Mouse (Mus musculus) frontal cortex, postnatal 14 days (tissue): ENCODE measurements at regions not wholly inside any gene's neighbourhood (a gene's known extent, or its start where the extent isn't known, plus 50 kb on each side); places are given as distances from the start of the nearest gene placed in this dataset.
"Not testable (repeated sequence)": the region's sequence is repeated elsewhere in the genome, so short reads cannot be mapped to it uniquely, and the experiment has no call there.

Source experiments
- DNase-seq, 2 experiments: peaks; one replicate each; pipeline ENCODE4 v3.0.0; 2022; ENCODE audit warnings: low spot score in 2 of 2

DNA sequence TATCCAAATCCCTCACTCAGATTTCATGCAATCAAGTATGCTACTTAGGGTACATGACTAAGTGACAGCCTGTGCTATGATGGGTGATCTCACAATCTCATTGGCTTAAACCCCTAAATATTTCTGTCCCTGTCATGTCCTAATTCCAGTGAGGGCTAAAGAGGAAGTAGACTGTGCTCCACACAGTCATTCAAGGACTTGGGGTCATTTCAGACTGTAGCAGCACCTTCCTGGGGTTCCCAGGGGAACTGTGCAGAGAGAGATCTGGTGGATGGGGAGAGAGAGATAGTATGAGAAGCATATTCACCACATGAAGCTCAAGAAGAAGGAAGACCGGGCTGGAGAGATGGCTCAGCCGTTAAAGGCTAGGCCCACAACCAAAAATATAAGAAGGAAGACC lies 100.7 kb downstream of the H2al2a start:
- no peak for DNase-seq

DNA sequence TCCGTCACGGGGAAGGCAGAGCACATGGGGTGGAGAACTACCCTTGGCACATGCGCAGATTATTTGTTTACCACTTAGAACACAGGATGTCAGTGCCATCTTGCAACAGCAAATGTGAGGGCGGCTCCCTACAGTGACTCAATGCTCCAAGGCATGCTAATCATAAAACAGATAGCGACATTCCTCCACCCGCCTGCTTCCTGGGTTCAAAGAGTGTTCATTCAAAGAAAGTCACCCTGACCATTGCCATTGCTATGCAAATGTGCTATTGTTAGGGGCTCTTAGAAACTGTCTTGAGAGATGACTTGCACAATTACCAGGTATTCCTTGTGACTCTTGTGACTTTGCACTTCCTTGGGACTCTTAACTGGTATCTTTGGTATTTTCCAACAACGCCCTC lies 104.1 kb downstream of the H2al2a start:
- DNase-seq = not testable (repeated sequence)

DNA sequence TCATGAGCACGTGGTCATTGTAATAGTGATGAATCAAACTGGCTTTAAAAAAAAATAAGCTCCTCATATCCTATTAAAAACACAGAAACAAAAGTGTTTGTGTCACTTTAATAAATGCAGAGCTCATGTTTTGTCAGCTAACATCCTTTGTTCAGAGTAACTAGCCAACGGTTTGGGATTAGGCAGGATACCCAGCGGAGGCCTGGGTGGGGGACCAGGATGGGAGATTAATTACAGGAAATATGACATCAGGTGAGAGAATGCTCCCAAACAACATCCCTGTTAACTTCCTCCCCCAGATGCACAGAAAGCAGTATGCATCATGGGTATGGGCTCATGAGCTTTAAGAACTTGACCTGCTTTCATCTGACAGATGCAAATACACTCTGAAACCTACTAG lies 109.1 kb downstream of the H2al2a start:
- DNase-seq = no peak

DNA sequence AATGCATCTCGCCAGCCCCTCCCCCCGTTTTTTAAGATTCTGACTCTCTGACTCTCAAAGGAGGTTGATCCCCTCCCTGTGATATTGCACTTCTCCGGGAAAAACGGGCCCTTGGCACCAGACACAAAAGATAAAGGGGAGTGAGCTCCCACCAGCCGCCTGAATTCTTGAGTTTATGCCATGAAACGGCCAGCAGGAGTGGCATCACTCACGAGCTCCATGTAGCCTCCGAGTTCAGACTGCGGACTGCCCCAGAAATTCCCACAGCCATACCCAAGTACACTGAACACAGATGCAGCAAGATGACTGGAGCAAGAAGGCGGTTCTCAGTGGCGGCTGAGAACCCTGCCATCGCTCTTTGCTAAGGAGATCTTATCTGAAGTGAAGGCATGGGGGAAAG lies 114.4 kb downstream of the H2al2a start:
- no peak for DNase-seq

DNA sequence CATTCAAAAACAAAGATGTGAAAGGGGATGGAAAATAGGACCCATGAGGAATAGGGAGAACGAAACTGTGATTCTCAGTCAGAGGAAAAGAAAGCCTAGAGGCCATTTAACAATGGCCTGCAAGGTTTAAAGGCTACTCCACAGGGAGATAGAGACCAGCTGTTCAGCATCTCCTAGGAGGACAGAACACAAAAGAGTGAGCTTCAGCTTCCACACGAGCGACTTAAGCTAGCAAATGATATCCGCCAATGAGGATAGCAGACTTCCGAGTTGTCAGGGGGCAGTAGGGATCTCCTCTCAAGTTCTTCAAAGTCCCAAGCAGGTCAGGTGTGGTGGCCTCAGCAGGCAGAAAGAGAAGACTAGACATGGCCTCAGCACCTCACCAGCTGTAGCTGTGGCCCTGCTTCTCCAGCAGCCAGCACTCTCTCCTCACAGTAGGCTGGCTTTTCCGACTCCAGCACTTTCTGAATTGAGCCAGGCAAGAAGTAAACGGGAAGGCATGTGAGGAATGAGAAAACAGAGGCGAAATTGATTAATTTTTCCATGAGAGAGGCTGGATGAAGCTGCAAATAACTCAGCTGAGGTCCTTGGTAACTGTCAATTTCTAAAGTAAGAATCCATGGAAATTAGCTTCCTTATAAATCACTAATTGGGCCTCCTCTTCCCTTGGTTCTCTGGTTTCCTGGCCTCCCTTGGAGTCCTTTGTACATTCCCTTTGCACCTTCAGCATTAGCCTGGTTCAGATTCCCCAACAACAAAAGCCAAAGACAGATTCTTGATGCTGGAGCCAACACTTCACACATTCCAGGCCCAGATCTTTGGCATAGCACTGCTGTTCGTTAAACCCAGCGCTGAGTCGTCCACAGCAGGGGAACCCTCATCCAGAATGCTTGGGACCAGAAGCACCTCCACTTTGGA lies 115.7 kb downstream of the H2al2a start:
- no peak for DNase-seq

DNA sequence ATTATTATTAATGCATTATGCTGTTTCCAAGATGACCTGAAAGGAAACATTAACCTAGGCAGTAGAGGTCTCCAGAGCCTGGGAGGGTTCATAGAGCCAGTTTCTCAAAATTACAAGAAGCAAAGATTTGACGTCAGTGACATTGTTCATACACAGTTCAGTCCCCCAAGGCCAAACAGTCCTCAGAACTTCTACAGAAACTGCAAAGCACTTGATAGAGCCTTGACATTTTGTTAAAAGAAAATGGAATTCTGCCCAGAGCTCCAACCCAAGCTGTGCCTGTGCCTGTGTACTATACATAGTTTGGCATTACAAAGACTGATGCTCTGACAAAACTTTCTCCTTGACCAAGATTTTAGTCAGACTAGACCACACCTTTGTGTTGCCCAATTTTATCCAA lies 118.9 kb downstream of the H2al2a start:
- no peak for DNase-seq

DNA sequence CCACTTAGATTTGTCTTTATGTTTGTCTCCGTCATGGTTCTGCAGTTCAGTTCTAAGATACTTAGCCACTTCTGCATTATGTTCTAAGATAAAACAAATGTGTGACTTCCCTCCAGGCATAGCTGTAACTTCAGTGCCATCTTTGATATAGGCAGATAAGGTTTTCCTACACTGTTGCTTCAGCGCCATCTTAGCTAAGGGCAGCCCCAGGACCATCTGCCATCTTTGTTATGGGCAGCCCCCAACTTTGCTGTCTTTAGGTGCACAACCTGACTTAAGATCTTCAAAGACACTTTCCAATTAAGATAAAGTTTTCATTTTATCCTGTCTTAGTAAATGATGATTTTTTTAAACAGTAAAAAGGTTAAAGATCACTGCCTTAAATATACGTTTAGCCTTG lies 119.8 kb downstream of the H2al2a start:
- no peak for DNase-seq

DNA sequence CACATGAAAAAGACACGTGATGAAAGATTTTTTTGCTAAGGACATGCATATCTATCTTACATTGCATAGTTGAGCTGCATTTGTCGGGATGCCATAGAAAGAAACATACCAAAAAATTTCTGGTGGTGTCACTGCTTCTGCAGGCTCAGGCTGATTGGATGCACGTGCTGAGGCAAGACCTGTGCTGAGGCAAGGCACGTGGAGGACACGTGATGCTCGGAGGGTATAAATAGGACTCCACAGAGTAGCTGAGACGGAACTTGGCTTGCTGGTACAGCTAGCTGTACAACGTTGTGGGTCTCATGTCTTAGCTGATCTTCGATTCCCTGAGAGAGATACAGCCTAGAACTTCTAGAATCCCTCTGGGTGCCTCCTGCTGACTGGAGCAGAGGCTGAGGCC lies 120.6 kb downstream of the H2al2a start:
- DNase-seq = no peak

DNA sequence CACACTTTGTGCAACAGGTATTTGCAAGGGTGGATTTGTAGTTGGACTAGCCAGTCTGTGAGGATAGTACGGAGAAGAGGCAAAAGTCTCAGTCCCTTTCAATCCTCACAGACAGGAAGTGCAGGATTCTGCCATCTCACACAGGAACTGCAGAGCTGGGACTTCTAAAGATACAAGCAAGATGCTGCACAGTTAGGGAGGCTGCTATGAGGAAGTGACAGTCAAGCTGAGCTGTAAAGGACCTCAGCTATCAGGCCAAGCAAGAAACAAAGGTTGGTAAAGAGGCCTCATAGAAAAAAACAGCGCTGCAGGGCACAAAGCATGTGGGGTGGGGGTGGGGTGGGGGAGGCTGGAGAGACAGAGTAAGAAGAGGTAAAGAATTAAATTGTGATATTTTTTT lies 126.2 kb downstream of the H2al2a start:
- DNase-seq = no peak

DNA sequence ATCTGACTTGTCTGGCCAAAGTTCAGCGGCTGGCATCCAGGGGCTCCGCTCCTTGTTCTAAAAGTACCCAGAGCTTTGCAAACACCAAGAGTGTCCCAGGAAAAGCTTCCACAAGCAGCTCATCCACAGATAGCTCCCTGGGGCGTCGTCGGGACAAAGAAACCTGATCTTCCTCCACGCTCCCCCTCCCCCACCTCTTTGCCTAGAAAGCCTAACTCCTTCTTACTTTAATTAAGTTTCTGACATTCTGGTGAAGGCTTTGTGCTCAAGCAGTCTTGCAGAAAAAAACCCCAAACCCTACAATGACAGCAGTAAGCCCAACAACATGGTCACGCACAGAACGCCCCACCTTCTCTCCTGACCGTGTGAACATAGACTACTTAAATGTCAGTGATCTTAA lies 128.6 kb downstream of the H2al2a start:
- DNase-seq = no peak

DNA sequence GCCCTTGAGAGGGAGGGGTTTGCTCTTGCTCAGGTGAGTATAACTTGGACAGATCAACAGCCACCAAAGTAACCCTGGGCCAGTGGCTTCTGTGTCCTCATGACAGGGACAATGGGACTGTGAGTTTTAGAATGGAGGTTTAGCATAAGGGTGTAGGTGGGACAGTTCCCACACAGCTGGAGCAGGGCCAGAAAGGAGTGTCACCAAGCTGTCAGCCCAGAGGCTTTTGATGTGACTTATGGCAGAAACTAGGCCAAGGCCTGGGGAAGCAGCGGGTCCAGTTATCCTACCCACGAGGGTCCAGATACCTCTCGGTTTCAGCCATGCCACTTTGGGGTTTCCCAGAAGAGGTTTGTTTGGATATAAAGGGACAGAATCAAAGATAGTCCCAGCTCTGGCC lies 129.4 kb downstream of the H2al2a start:
- no peak for DNase-seq

DNA sequence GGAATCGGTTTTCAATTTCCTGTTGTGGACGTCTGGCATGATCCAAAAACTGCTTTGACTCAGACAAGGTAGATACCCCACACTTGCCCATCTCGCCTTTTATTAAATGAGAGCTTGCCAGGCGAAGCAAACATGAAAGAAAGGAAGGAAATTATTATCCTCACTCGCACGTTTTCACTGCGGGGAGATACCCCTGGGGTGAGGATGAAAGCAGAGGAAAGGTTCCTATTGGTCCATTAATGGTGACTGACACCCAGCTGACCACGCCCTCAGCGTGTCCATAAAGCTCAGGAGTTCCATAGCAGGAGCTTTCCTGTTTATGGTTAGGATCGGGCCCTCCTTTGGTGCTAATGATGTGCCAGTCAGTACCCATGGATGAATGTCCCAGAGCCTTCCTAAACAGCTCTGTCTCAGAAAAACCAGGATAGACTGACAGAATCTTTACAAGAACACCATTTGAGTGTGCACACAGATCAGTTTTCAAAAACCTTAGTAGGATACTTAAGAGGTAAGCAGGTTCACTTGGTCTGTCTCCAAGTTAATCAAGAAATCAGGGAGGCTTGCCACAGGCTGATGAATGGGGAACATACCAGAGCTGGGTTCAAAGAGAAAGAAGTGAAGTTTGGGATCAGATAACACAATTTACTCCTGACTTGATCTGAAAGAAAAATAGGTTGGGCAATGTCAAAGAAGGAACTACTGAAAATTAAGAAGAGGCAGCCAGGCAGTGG lies 130.7 kb upstream of the Nebl start:
- no peak for DNase-seq

DNA sequence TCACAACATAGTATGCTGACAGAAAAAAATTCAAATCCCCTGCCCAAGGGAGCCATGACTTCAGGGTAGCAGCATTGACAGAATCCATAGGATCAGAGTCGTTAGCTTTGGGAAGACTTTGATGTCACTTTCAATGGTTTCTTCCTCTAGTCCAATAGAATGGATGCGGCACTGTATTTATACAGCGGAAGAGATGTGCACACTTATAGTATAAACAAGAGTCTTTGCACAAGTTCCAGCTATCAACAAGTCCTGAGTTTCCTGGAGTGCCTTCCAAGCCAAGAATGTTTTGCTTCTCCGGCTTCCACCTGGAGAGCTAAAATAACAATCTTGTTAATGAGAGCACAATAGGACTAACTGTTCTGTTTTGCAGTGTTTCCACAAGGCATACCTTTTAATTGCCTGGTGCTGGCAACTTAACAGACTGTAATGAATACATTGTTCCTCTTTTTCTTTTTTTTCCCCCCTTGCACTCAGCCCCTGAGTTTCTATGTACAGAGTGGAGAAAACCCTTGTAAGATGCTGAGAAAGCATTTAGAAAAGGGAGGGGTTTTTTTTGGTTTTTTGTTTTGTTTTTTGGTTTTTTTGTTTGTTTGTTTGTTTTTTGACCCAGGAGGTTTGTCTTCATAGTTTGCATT lies 129.8 kb upstream of the Nebl start:
- no peak for DNase-seq

DNA sequence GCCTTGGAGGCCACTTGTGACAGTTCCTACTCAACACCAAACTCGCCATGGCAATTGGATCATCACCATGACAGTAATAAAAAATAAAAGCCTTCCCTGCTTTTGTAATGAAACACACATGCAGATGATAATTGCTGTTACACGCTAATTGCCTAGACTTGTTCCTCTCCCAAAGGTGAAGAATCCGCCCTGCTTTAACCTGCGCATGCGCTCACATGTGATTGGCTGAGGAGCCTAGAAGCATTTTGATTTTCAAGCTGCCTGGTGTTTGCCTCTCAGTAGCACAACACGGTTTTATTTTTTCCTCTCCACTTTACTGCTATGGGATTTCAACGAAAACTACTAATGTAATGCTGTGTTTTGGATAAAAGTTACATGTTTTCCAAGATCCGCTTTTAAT lies 128.0 kb upstream of the Nebl start:
- DNase-seq = no peak

DNA sequence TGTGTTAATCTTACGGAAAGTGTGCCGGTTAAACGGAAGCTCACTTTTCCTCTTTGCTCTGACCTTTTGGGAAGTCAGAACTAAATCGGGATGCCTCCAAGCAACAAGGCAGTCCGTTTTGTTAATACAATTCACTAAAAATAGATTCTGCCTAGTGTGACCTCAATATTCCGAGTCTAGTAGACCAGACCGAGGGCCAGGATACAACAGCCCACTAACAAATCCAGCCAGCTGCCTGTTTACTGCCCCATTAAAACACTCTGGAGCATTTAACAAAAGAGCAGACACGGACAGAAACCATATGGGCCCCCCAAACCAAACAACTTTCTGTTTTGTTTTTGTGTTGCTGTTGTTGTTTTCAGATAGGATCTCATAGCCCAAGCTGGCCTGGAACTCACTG lies 127.1 kb upstream of the Nebl start:
- DNase-seq = no peak

DNA sequence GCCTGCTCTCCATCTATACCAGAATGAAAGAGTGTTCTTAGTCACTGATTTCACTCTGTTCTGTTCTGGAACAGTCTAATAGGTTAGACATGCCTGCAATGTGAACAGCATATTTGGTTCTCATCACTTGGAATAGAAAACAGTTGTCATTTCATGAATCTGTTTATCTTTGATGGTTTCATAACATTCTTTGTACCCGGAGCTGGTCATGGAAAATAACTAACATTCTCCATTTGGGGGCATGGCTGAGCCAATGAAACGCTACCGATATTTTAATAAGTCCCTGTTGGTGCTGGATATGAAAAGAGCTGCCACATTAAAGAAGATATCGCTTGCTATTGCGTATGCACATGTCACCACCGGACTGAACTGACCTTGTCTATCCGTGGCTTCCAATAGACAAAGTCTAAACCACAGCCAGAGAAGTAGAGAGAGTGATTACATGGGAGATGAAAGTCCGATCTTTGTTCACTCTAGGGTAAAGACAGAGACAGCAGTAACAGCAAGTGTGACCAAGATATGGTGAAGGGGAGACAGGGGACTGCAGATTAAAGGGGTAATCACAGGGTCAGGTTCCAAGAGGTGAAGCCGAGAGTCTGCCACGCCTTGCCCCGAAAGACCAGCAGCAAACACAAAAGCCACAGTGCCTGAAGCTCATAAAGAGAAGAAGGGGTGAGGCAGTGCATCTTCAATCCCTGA lies 124.5 kb upstream of the Nebl start:
- DNase-seq = no peak

DNA sequence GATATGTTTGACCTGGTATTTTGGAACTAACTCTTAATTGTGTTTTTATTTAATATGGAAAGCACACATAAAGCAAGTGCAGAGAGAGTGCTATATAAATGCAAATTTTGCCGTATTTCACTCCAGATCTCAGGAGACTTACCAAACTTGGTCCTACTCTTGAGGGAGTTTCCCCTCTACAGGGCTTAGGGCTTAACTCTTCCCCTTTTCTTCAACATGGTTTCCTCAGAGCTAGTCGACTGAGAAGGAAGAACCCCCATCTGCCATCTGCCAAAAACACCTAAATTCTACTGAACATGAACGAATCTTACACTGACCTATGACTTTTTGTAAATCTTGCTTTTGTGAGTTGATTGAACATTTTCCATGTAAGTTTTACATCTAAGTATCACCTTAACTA lies 122.8 kb upstream of the Nebl start:
- no peak for DNase-seq

DNA sequence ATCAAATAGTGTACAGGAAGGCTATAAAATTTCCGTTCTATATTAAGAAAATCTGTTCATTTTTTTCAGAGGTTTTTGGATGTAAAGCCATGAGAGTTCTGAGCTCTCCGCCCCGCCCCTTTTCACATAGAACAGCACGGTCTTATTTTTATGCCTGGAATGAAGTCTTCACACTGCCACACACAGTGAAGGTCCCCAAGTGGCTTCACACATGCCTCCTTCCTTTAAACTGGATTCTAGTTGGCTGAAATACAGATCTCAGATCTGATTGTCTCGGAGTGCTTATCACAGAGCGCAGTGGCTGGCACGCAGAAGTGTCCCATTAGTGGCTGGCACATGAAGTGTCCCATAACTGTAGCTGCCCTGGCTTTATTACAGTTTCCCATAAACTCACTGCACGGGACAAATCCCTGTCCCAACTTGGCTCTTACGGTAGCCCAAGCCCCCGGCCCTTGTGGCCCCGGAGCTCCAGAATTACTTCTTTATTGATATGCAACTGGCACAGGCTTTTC lies 122.3 kb upstream of the Nebl start:
- no peak for DNase-seq

DNA sequence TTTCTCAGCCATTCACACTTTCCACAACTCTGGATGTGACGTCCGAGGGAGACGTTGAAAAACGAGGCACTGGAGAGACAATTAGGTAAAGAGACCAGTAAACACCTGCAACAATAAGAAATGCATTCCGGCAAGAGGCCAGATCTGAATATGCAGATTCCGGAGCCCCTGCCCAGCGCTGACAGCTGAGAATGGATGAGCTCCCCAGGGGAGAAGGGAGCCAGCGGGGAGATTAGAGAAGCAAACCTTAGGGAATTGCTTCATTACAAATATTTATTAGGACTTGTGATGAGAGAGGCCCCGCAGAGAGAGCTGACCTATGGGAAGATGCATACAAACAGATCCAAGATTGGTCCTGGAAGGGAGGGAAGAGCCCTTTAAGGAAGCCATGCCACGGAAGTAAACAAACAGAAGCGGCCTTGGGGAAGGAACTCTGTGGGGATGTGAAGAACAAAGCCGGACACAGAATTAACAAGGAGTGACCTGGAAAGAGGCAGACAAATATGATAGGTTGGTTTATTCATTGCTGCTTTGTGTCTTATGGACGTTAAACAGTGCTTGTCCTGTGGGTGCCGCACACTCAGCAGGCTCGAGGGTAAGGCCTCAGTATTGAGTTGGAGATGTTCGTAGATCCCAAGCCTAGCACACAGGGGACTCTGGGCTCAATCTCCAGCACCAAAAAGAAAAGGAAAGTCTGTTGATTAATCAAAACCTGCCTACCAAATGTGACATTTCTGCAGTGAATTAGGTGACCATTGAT lies 121.7 kb upstream of the Nebl start:
- no peak for DNase-seq

DNA sequence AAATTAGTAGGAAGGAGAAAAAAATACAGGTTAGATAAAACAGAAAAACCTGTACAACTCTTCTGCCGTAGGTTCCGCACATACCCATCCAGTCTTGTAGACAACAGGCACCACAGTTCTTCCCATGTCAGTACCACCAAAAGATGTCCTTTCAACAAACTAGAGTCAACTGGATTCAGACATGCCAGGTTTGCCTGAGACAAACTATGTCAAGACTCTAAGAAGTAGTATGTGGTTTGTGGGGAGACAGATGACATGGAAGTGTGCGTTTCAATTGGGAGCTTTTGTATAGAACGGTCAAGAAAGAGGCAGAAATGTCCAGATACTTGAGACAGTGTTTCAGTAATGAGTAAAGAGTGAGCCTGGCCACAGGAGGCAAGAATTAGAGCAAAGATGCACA lies 119.5 kb upstream of the Nebl start:
- DNase-seq = no peak

DNA sequence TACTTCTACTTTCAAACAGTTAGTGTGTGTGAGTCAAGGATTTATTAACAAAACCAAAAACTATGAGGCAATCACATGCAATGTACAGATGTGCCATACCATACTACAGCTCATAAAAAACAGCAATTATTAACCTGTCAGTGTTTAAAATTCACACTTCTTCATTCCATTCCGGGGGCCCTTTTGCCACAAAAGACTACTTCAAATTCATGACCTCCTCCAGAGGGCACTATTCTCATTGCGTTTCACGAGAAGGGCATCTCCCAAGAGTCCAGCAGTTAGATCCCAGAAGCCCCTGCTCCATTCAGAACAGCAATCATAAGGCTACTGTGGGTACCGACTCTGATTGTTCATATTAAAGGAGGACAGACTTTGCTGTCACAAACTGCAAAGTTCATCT lies 118.0 kb upstream of the Nebl start:
- no peak for DNase-seq
